Mouse (Mus musculus): ENCODE measurements at regions not wholly inside any gene's neighbourhood (a gene's known extent, or its start where the extent isn't known, plus 50 kb on each side); places are given as distances from the start of the nearest gene placed in this dataset.

DNA sequence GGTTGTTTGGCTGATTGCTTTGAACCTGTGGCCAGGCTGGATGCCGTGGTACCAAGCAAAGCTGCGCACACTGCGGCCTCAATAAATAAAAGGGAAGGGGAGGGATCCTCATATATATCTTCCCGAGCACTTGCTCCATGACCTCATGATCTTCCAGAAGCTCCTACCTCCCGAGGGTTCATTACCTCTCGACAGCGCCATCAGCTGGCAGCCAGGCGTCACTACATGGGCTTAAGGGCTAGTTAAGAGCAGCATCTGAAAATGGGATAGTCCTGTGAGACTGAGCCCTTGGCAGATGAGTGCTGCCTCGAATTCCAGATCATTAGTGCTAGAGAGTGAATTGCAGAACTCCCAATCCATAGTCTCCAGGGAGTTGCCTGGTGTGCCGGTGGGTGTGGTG lies 134.0 kb downstream of the Zfp281 start:
- Histone ChIP-seq H3K4me3 (replicated peaks in 1 of 3; ENCODE audit: low read depth in 2 of 3, low read length in 2 of 3, poor library complexity in 1 of 3) (no peak overlapping the region), H3K9ac (ENCODE audit: insufficient read depth, low read depth) (no peak overlapping the region), H3K27me3 (replicated peaks) (no peaks in the 10 kb centered on the region), H3K79me2 (replicated peaks; ENCODE audit: control insufficient read depth, extremely low read depth, insufficient read depth, poor library complexity, severe bottlenecking) (no peaks in the 10 kb centered on the region), H3K4me2 (ENCODE audit: insufficient read depth, low read depth, poor library complexity, severe bottlenecking) (no peak overlapping the region), H3K4me1 (ENCODE audit: control insufficient read depth in 1 of 2, insufficient read depth in 2 of 2) (peaks cover 2 to 4% of the 10 kb centered on the region in 2 experiments; a peak in 2 of 4 replicates), H3K36me3 (replicated peaks in 1 of 2; ENCODE audit: control insufficient read depth in 1 of 2, insufficient read depth in 1 of 2, low read length in 1 of 2) (no peaks in the 10 kb centered on the region), H3K27ac (ENCODE audit: insufficient read depth, low read depth) (no peak overlapping the region), H3K9me3 (replicated peaks; ENCODE audit: low read length) (peaks cover 2% of the 10 kb centered on the region)
- TF ChIP-seq CHD1 (IDR thresholded peaks at IDR 0.05; ENCODE audit: low read depth, low read length) = no peak
- TF ChIP-seq CTCF (conservative IDR thresholded peaks at IDR 0.05 in 1 of 2, IDR thresholded peaks at IDR 0.05 in 1 of 2; ENCODE audit: low read depth in 2 of 2, low read length in 2 of 2) = peak; percentile 30 to 45; a peak in 3 of 4 replicates
- TF ChIP-seq MAFK (IDR thresholded peaks at IDR 0.05; ENCODE audit: insufficient replicate concordance, low read length) = no peak
- DNase-seq (ENCODE audit: extremely low read depth) = no peak
- in situ Hi-C loops (cut with MboI; ENCODE audit: low pct_ligation_motif_present, low pct_unique_long_range_greater_than_20kb, low sequenced_read_pairs) = loop anchor here (25.0 kb wide), 1 partner anchor 354 kb away; no protein-coding TSS in a partner anchor
- dilution Hi-C loops (cut with MboI; ENCODE audit: extremely low pct_ligation_motif_present, extremely low pct_unique_long_range_greater_than_20kb, low sequenced_read_pairs) = no loop called here

DNA sequence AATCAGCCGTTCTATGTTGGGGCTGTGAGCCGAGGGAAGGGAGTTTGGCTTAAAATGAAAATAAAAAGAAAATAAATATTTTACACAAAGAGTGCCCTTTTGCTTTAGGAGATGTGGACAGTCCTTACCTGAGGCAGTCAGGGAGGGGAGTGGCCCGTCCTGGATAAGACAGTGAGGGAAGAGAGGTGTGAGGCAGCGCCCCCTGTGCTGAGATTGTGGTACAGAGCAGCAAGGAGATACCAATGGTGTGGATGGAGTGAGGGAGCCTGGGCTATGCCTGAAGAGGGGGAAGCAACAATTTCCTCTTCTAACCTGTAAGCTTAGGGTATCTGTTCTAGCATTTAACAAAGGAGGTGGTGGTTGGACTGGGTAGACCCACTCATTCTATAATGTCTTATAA lies 134.5 kb downstream of the Zfp281 start:
- no peaks in the 10 kb centered on the region for H3K79me2 ChIP-seq (replicated peaks; ENCODE audit: control insufficient read depth, extremely low read depth, insufficient read depth, poor library complexity, severe bottlenecking)
- H3K4me1 ChIP-seq (ENCODE audit: control insufficient read depth in 1 of 2, insufficient read depth in 2 of 2) = peaks cover 2 to 4% of the 10 kb centered on the region in 2 experiments; a peak in 2 of 4 replicates
- no peak for DNase-seq (ENCODE audit: extremely low read depth)
- in situ Hi-C loops (cut with MboI; ENCODE audit: low pct_ligation_motif_present, low pct_unique_long_range_greater_than_20kb, low sequenced_read_pairs) (loop anchor here (25.0 kb wide), 1 partner anchor 353 kb away; no protein-coding TSS in a partner anchor), dilution Hi-C loops (cut with MboI; ENCODE audit: extremely low pct_ligation_motif_present, extremely low pct_unique_long_range_greater_than_20kb, low sequenced_read_pairs) (no loop called here)
- H3K4me3 ChIP-seq (replicated peaks in 1 of 3; ENCODE audit: low read depth in 2 of 3, low read length in 2 of 3, poor library complexity in 1 of 3) = no peak overlapping the region
- no peaks in the 10 kb centered on the region for H3K27me3 ChIP-seq (replicated peaks)
- no peak overlapping the region for H3K27ac ChIP-seq (ENCODE audit: insufficient read depth, low read depth)
- H3K9me3 ChIP-seq (replicated peaks; ENCODE audit: low read length) = peaks cover 2% of the 10 kb centered on the region
- H3K4me2 ChIP-seq (ENCODE audit: insufficient read depth, low read depth, poor library complexity, severe bottlenecking) = no peak overlapping the region
- H3K36me3 ChIP-seq (replicated peaks in 1 of 2; ENCODE audit: control insufficient read depth in 1 of 2, insufficient read depth in 1 of 2, low read length in 1 of 2) = no peaks in the 10 kb centered on the region
- H3K9ac ChIP-seq (ENCODE audit: insufficient read depth, low read depth) = no peak overlapping the region
- TF ChIP-seq POLR2A (IDR thresholded peaks at IDR 0.05; ENCODE audit: low read depth, low read length) (no peak), MAZ (IDR thresholded peaks at IDR 0.05; ENCODE audit: low read depth, low read length) (no peak), CTCF (conservative IDR thresholded peaks at IDR 0.05 in 1 of 2, IDR thresholded peaks at IDR 0.05 in 1 of 2; ENCODE audit: low read depth in 2 of 2, low read length in 2 of 2) (peak in 1 of 2 experiments; percentile 13; a peak in 1 of 4 replicates)

DNA sequence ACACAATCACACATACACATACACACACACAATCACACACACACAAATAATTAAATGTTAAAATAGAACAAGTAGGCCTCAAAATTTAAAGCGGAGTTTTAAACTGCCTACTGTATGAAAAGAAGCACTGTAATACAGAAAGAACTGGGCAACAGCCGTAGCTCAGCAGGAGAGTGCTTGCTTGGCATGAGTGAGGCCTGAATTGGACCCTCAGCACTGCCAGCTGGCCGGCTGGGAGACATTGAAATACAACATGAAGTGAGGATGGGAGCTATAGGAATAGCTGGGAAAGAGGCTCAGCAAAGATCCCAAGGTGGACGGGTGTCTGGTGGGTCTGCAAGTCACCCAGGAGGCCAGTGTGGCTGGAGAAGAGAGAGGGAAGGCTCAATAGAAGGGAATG lies 136.8 kb downstream of the Zfp281 start:
- Histone ChIP-seq H3K79me2 (replicated peaks; ENCODE audit: control insufficient read depth, extremely low read depth, insufficient read depth, poor library complexity, severe bottlenecking) (no peaks in the 10 kb centered on the region), H3K27ac (ENCODE audit: insufficient read depth, low read depth) (no peak overlapping the region), H3K9me3 (replicated peaks; ENCODE audit: low read length) (peaks cover 2% of the 10 kb centered on the region), H3K4me2 (ENCODE audit: insufficient read depth, low read depth, poor library complexity, severe bottlenecking) (no peak overlapping the region), H3K4me3 (replicated peaks in 1 of 3; ENCODE audit: low read depth in 2 of 3, low read length in 2 of 3, poor library complexity in 1 of 3) (no peak overlapping the region), H3K4me1 (ENCODE audit: control insufficient read depth in 1 of 2, insufficient read depth in 2 of 2) (peaks cover 0 to 2% of the 10 kb centered on the region in 2 experiments; a peak in 1 of 4 replicates), H3K27me3 (replicated peaks) (no peaks in the 10 kb centered on the region), H3K9ac (ENCODE audit: insufficient read depth, low read depth) (no peak overlapping the region), H3K36me3 (replicated peaks in 1 of 2; ENCODE audit: control insufficient read depth in 1 of 2, insufficient read depth in 1 of 2, low read length in 1 of 2) (no peaks in the 10 kb centered on the region)
- dilution Hi-C loops (cut with MboI; ENCODE audit: extremely low pct_ligation_motif_present, extremely low pct_unique_long_range_greater_than_20kb, low sequenced_read_pairs) = no loop called here
- TF ChIP-seq SIN3A (IDR thresholded peaks at IDR 0.05; ENCODE audit: low read length) (no peak), MAZ (IDR thresholded peaks at IDR 0.05; ENCODE audit: low read depth, low read length) (no peak), SMC3 (IDR thresholded peaks at IDR 0.05; ENCODE audit: low read depth, low read length) (no peak), USF1 (IDR thresholded peaks at IDR 0.05; ENCODE audit: low read depth, low read length) (no peak), CHD1 (IDR thresholded peaks at IDR 0.05; ENCODE audit: low read depth, low read length) (no peak), NRF1 (IDR thresholded peaks at IDR 0.05; ENCODE audit: low read depth, low read length) (no peak), MEF2A (IDR thresholded peaks at IDR 0.05; ENCODE audit: borderline replicate concordance, low read depth, low read length) (no peak), NELFE (IDR thresholded peaks at IDR 0.05; ENCODE audit: low read depth, low read length) (no peak), ZMIZ1 (IDR thresholded peaks at IDR 0.05; ENCODE audit: low read depth, low read length) (no peak), JUND (conservative IDR thresholded peaks at IDR 0.05; ENCODE audit: low read depth, low read length) (no peak), MAX (IDR thresholded peaks at IDR 0.05; ENCODE audit: low read length) (no peak), GABPA (IDR thresholded peaks at IDR 0.05; ENCODE audit: insufficient replicate concordance, low read depth, low read length) (no peak), CTCF (conservative IDR thresholded peaks at IDR 0.05 in 1 of 2, IDR thresholded peaks at IDR 0.05 in 1 of 2; ENCODE audit: low read depth in 2 of 2, low read length in 2 of 2) (no peak), ELF1 (IDR thresholded peaks at IDR 0.05; ENCODE audit: low read depth, low read length) (no peak), E2F4 (IDR thresholded peaks at IDR 0.05; ENCODE audit: insufficient replicate concordance, low read depth, low read length) (no peak), KAT2A (IDR thresholded peaks at IDR 0.05; ENCODE audit: insufficient replicate concordance, low read length) (no peak), RCOR1 (conservative IDR thresholded peaks at IDR 0.05; ENCODE audit: low read depth, low read length) (no peak)
- DNase-seq (ENCODE audit: extremely low read depth) = no peak
- in situ Hi-C loops (cut with MboI; ENCODE audit: low pct_ligation_motif_present, low pct_unique_long_range_greater_than_20kb, low sequenced_read_pairs) = loop anchor here (25.0 kb wide), 1 partner anchor 351 kb away; no protein-coding TSS in a partner anchor

All from CH12.LX (cell line).